Mouse (Mus musculus) effector memory CD4-positive, alpha-beta T cell, adult 5 months (primary cell): ENCODE data around the gene Atg101. TPM values are rescaled to one million over a fixed set of nuclear protein-coding genes. Genes with fewer than 3 reads are reported as not detected.

ENCODE experiments used
- polyA plus RNA-seq: library from polyadenylated mRNA; unstranded; fragments of 100-300 nt; shearing (Covaris generic); gene quantifications from one replicate; pipeline ENCODE4 v1.2.1, GENCODE M21; 2017

The Atg101 gene
- 90.7 TPM for polyA plus RNA-seq

GRCm38 (mm10) chr15:101283911-101284750 is at the start of gene Atg101:
Gene Atg101, plus strand, starts transcription at chr15:101284272.

GRCm38 (mm10) chr15:101253886-101254795 is 29.9 kb upstream of the Atg101 start, which contains the start of gene Nr4a1:
Gene Nr4a1, plus strand, starts transcription at chr15:101254269.

GRCm38 (mm10) chr15:101293025-101293621 is 9.1 kb downstream of the Atg101 start, which contains the start of gene 6030408B16Rik:
Gene 6030408B16Rik, plus strand, starts transcription at chr15:101293212.

Other genes with a start within 250 kb of the Atg101 start
- gene Gm47841, start 236.9 kb upstream of the Atg101 start, polyA plus RNA-seq, result not detected
- not detected for gene Fignl2, start 205.7 kb upstream of the Atg101 start, polyA plus RNA-seq
- not detected for gene Ankrd33, start 168.5 kb upstream of the Atg101 start, polyA plus RNA-seq
- gene Acvrl1, start 155.8 kb upstream of the Atg101 start, polyA plus RNA-seq, result 0.90 TPM
- gene Acvr1b, start 110.2 kb upstream of the Atg101 start, polyA plus RNA-seq, result 0.94 TPM
- gene Grasp, start 60.1 kb upstream of the Atg101 start, polyA plus RNA-seq, result 32.0 TPM
- 2,634 TPM for gene Nr4a1, start 30.0 kb upstream of the Atg101 start, polyA plus RNA-seq
- not detected for gene 6030408B16Rik, start 8.9 kb downstream of the Atg101 start, polyA plus RNA-seq
- not detected for gene Krt80, start 85.9 kb downstream of the Atg101 start, polyA plus RNA-seq
- not detected for gene Krt7, start 126.8 kb downstream of the Atg101 start, polyA plus RNA-seq
- gene Krt87, start 154.5 kb downstream of the Atg101 start, polyA plus RNA-seq, result not detected
- not detected for gene Krt88, start 163.5 kb downstream of the Atg101 start, polyA plus RNA-seq
- gene Krt81, start 179.5 kb downstream of the Atg101 start, polyA plus RNA-seq, result not detected
- not detected for gene Krt86, start 189.2 kb downstream of the Atg101 start, polyA plus RNA-seq
- gene Krt83, start 207.2 kb downstream of the Atg101 start, polyA plus RNA-seq, result 17.0 TPM
- not detected for gene Gm49425, start 233.0 kb downstream of the Atg101 start, polyA plus RNA-seq
- gene Krt84, start 248.5 kb downstream of the Atg101 start, polyA plus RNA-seq, result not detected